Mouse (Mus musculus) T-helper 2 cell (primary cell): ENCODE results near the gene Krt81.

Experiments
- in situ Hi-C: fragments of 300-600 bp; cut with MboI, MseI; formaldehyde crosslinking; loops from one replicate; pipeline ENCODE4 v1.15.1; 2025; ENCODE audit warnings: high pct_unique_total_duplicates

The Krt81 gene

GRCm38 (mm10) chr15:101463651-101464050 lies at the start of gene Krt81:
Krt81 (minus strand) TSS chr15:101463751.
- in situ Hi-C loops: no loop called here

GRCm38 (mm10) chr15:101508247-101508646 lies 44.7 kb upstream of the Krt81 start:
- in situ Hi-C loops: no loop called here

- in situ Hi-C loops: no loop called here
Measured at GRCm38 (mm10) chr15:101506896-101507758, 43.6 kb upstream of the Krt81 start.

- in situ Hi-C loops: no loop called here
Measured at GRCm38 (mm10) chr15:101497181-101497580, 33.6 kb upstream of the Krt81 start.

GRCm38 (mm10) chr15:101495266-101495665 lies 31.7 kb upstream of the Krt81 start:
- in situ Hi-C loops: no loop called here

GRCm38 (mm10) chr15:101494203-101494602 lies 30.7 kb upstream of the Krt81 start:
- in situ Hi-C loops: no loop called here

- in situ Hi-C loops: no loop called here
Measured at GRCm38 (mm10) chr15:101493713-101494112, 30.2 kb upstream of the Krt81 start.

- in situ Hi-C loops: no loop called here
Measured at GRCm38 (mm10) chr15:101492718-101493117, 29.2 kb upstream of the Krt81 start.

GRCm38 (mm10) chr15:101491431-101491830 lies 27.9 kb upstream of the Krt81 start, which contains the start of gene Krt83:
Krt83 (minus strand) TSS chr15:101491512.
- in situ Hi-C loops: no loop called here

GRCm38 (mm10) chr15:101485911-101486635 lies 22.5 kb upstream of the Krt81 start:
- in situ Hi-C loops: no loop called here

- in situ Hi-C loops: no loop called here
Measured at GRCm38 (mm10) chr15:101484939-101485338, 21.4 kb upstream of the Krt81 start.

GRCm38 (mm10) chr15:101483646-101484045 lies 20.1 kb upstream of the Krt81 start:
- in situ Hi-C loops: no loop called here

- in situ Hi-C loops: no loop called here
Measured at GRCm38 (mm10) chr15:101482056-101482455, 18.5 kb upstream of the Krt81 start.

GRCm38 (mm10) chr15:101479666-101480060 lies 16.1 kb upstream of the Krt81 start:
- in situ Hi-C loops: no loop called here

- in situ Hi-C loops: no loop called here
Measured at GRCm38 (mm10) chr15:101479007-101479665, 15.6 kb upstream of the Krt81 start.

- in situ Hi-C loops: no loop called here
Measured at GRCm38 (mm10) chr15:101472952-101473528, 9.5 kb upstream of the Krt81 start, which contains the start of gene Krt86. Krt86 (plus strand) TSS chr15:101473478.

- in situ Hi-C loops: no loop called here
Measured at GRCm38 (mm10) chr15:101469093-101469492, 5.5 kb upstream of the Krt81 start.

GRCm38 (mm10) chr15:101459283-101459682 lies 4.3 kb downstream of the Krt81 start:
- in situ Hi-C loops: no loop called here

GRCm38 (mm10) chr15:101458361-101458930 lies 5.1 kb downstream of the Krt81 start:
- in situ Hi-C loops: no loop called here

- in situ Hi-C loops: no loop called here
Measured at GRCm38 (mm10) chr15:101455891-101456290, 7.7 kb downstream of the Krt81 start.

- in situ Hi-C loops: no loop called here
Measured at GRCm38 (mm10) chr15:101455292-101455691, 8.3 kb downstream of the Krt81 start.
